Mouse (Mus musculus): ENCODE data around the gene Fam8a1. TPM values are rescaled to one million over a fixed set of nuclear protein-coding genes. Genes with fewer than 3 reads are reported as not detected.
A peak's percentile ranks its signal among the peaks of the same experiment; 100 is the strongest.

Gene Fam8a1
- 30.1 and 31.7 TPM in 2 replicates for polyA plus RNA-seq (2012; ENCODE audit: insufficient read depth, insufficient read length, missing spikeins)

- peak within 1 kb of the TSS; percentile 97 for H3K4me3 ChIP-seq (ENCODE audit: insufficient read depth, low read depth, low read length)
- peak within 1 kb of the TSS; percentile 91 for H3K27ac ChIP-seq (replicated peaks; ENCODE audit: low read depth, low read length)
- H3K4me1 ChIP-seq (ENCODE audit: control insufficient read depth, insufficient read depth, insufficient read length, low read length), result peaks cover 3% of the 10 kb centered on the region; the same call in 1 of the 2 replicates
These were observed at the start of gene Fam8a1 for GRCm38 (mm10) chr13:46669048-46669619. Fam8a1 (plus strand) TSS chr13:46669522.

- Histone ChIP-seq H3K4me1 (ENCODE audit: control insufficient read depth, insufficient read depth, insufficient read length, low read length) (no peaks in the 10 kb centered on the region), H3K4me3 (ENCODE audit: insufficient read depth, low read depth, low read length) (no peak overlapping the region; the same call in 1 of the 2 replicates), H3K27ac (replicated peaks; ENCODE audit: low read depth, low read length) (no peak overlapping the region)
These were observed 49.7 kb upstream of the Fam8a1 start for GRCm38 (mm10) chr13:46619633-46620032.

GRCm38 (mm10) chr13:46620964-46621757 lies 48.2 kb upstream of the Fam8a1 start:
- no peak overlapping the region for H3K27ac ChIP-seq (replicated peaks; ENCODE audit: low read depth, low read length)
- H3K4me1 ChIP-seq (ENCODE audit: control insufficient read depth, insufficient read depth, insufficient read length, low read length), result no peaks in the 10 kb centered on the region

GRCm38 (mm10) chr13:46626608-46627007 lies 42.7 kb upstream of the Fam8a1 start:
- H3K4me1 ChIP-seq (ENCODE audit: control insufficient read depth, insufficient read depth, insufficient read length, low read length), result 0 out of 2 replicates have a peak, but pooled peaks cover 3% of the 10 kb centered on the region
- H3K27ac ChIP-seq (replicated peaks; ENCODE audit: low read depth, low read length), result peak overlapping the region; percentile 40; the same call in 1 of the 2 replicates
- H3K4me3 ChIP-seq (ENCODE audit: insufficient read depth, low read depth, low read length), result no peak overlapping the region

More at GRCm38 (mm10) chr13:46620964-46621757, 48.2 kb upstream of the Fam8a1 start:
- H3K4me3 ChIP-seq (ENCODE audit: insufficient read depth, low read depth, low read length), result no peak overlapping the region

GRCm38 (mm10) chr13:46627841-46628240 lies 41.5 kb upstream of the Fam8a1 start:
- no peak overlapping the region for H3K4me3 ChIP-seq (ENCODE audit: insufficient read depth, low read depth, low read length)
- 0 out of 2 replicates have a peak, but pooled peaks cover 3% of the 10 kb centered on the region for H3K4me1 ChIP-seq (ENCODE audit: control insufficient read depth, insufficient read depth, insufficient read length, low read length)
- no peak overlapping the region for H3K27ac ChIP-seq (replicated peaks; ENCODE audit: low read depth, low read length)

GRCm38 (mm10) chr13:46629391-46629790 lies 39.9 kb upstream of the Fam8a1 start:
- 0 out of 2 replicates have a peak, but pooled peaks cover 3% of the 10 kb centered on the region for H3K4me1 ChIP-seq (ENCODE audit: control insufficient read depth, insufficient read depth, insufficient read length, low read length)
- no peak overlapping the region for H3K4me3 ChIP-seq (ENCODE audit: insufficient read depth, low read depth, low read length)
- H3K27ac ChIP-seq (replicated peaks; ENCODE audit: low read depth, low read length), result no peak overlapping the region

GRCm38 (mm10) chr13:46632796-46633195 lies 36.5 kb upstream of the Fam8a1 start:
- no peak overlapping the region for H3K4me3 ChIP-seq (ENCODE audit: insufficient read depth, low read depth, low read length)
- H3K27ac ChIP-seq (replicated peaks; ENCODE audit: low read depth, low read length), result no peak overlapping the region
- 0 out of 2 replicates have a peak, but pooled peaks cover 3% of the 10 kb centered on the region for H3K4me1 ChIP-seq (ENCODE audit: control insufficient read depth, insufficient read depth, insufficient read length, low read length)

GRCm38 (mm10) chr13:46633320-46634132 lies 35.8 kb upstream of the Fam8a1 start:
- no peak overlapping the region for H3K27ac ChIP-seq (replicated peaks; ENCODE audit: low read depth, low read length)
- H3K4me3 ChIP-seq (ENCODE audit: insufficient read depth, low read depth, low read length), result no peak overlapping the region
- 0 out of 2 replicates have a peak, but pooled peaks cover 3% of the 10 kb centered on the region for H3K4me1 ChIP-seq (ENCODE audit: control insufficient read depth, insufficient read depth, insufficient read length, low read length)

GRCm38 (mm10) chr13:46634133-46634488 lies 35.2 kb upstream of the Fam8a1 start:
- 0 out of 2 replicates have a peak, but pooled peaks cover 3% of the 10 kb centered on the region for H3K4me1 ChIP-seq (ENCODE audit: control insufficient read depth, insufficient read depth, insufficient read length, low read length)
- H3K4me3 ChIP-seq (ENCODE audit: insufficient read depth, low read depth, low read length), result no peak overlapping the region
- H3K27ac ChIP-seq (replicated peaks; ENCODE audit: low read depth, low read length), result no peak overlapping the region

- Histone ChIP-seq H3K4me3 (ENCODE audit: insufficient read depth, low read depth, low read length) (no peak overlapping the region), H3K27ac (replicated peaks; ENCODE audit: low read depth, low read length) (no peak overlapping the region), H3K4me1 (ENCODE audit: control insufficient read depth, insufficient read depth, insufficient read length, low read length) (no peaks in the 10 kb centered on the region)
These were observed 28.5 kb upstream of the Fam8a1 start for GRCm38 (mm10) chr13:46640608-46641468.

- H3K27ac ChIP-seq (replicated peaks; ENCODE audit: low read depth, low read length), result no peak overlapping the region
- H3K4me1 ChIP-seq (ENCODE audit: control insufficient read depth, insufficient read depth, insufficient read length, low read length), result no peaks in the 10 kb centered on the region
- H3K4me3 ChIP-seq (ENCODE audit: insufficient read depth, low read depth, low read length), result no peak overlapping the region
These were observed 27.0 kb upstream of the Fam8a1 start for GRCm38 (mm10) chr13:46642318-46642717.

GRCm38 (mm10) chr13:46644175-46644574 lies 25.1 kb upstream of the Fam8a1 start:
- no peaks in the 10 kb centered on the region for H3K4me1 ChIP-seq (ENCODE audit: control insufficient read depth, insufficient read depth, insufficient read length, low read length)
- H3K27ac ChIP-seq (replicated peaks; ENCODE audit: low read depth, low read length), result no peak overlapping the region
- no peak overlapping the region for H3K4me3 ChIP-seq (ENCODE audit: insufficient read depth, low read depth, low read length)

GRCm38 (mm10) chr13:46645476-46645875 lies 23.8 kb upstream of the Fam8a1 start:
- no peak overlapping the region for H3K4me3 ChIP-seq (ENCODE audit: insufficient read depth, low read depth, low read length)

GRCm38 (mm10) chr13:46651853-46652252 lies 17.5 kb upstream of the Fam8a1 start:
- Histone ChIP-seq H3K27ac (replicated peaks; ENCODE audit: low read depth, low read length) (no peak overlapping the region), H3K4me3 (ENCODE audit: insufficient read depth, low read depth, low read length) (no peak overlapping the region), H3K4me1 (ENCODE audit: control insufficient read depth, insufficient read depth, insufficient read length, low read length) (no peaks in the 10 kb centered on the region)

More at GRCm38 (mm10) chr13:46645476-46645875, 23.8 kb upstream of the Fam8a1 start:
- no peaks in the 10 kb centered on the region for H3K4me1 ChIP-seq (ENCODE audit: control insufficient read depth, insufficient read depth, insufficient read length, low read length)
- H3K27ac ChIP-seq (replicated peaks; ENCODE audit: low read depth, low read length), result no peak overlapping the region
